Mouse (Mus musculus): ENCODE results near the gene Shisa5. TPM values are rescaled to one million over a fixed set of nuclear protein-coding genes. Genes with fewer than 3 reads are reported as not detected.

Shisa5 gene
- 100 to 1,000 TPM; 113 to 115 TPM for total RNA-seq (2021)
- long read RNA-seq, experiment 1, transcript Shisa5-203 (4 exons, 1,038 nt), result minor isoform, 31 of 152 reads
- long read RNA-seq, experiment 1, transcript Shisa5-202 (6 exons, 1,910 nt), result minor isoform, 34 of 152 reads
- long read RNA-seq, experiment 1, transcript Shisa5-201 (6 exons, 1,834 nt), result major isoform, 77 of 152 reads
- long read RNA-seq, experiment 1, partial matches to known transcripts, result 6 of 152 reads
- long read RNA-seq, experiment 1, other reads (novel, unspliced or antisense), result 2 of 152 reads
- long read RNA-seq, experiment 2, transcript Shisa5-202 (6 exons, 1,910 nt), result minor isoform, 25 of 107 reads
- long read RNA-seq, experiment 2, transcript Shisa5-201 (6 exons, 1,834 nt), result major isoform, 46 of 107 reads
- long read RNA-seq, experiment 2, transcript Shisa5-203 (4 exons, 1,038 nt), result minor isoform, 8 of 107 reads
- long read RNA-seq, experiment 2, partial matches to known transcripts, result 16 of 107 reads
- long read RNA-seq, experiment 2, other reads (novel, unspliced or antisense), result 11 of 107 reads

DNA sequence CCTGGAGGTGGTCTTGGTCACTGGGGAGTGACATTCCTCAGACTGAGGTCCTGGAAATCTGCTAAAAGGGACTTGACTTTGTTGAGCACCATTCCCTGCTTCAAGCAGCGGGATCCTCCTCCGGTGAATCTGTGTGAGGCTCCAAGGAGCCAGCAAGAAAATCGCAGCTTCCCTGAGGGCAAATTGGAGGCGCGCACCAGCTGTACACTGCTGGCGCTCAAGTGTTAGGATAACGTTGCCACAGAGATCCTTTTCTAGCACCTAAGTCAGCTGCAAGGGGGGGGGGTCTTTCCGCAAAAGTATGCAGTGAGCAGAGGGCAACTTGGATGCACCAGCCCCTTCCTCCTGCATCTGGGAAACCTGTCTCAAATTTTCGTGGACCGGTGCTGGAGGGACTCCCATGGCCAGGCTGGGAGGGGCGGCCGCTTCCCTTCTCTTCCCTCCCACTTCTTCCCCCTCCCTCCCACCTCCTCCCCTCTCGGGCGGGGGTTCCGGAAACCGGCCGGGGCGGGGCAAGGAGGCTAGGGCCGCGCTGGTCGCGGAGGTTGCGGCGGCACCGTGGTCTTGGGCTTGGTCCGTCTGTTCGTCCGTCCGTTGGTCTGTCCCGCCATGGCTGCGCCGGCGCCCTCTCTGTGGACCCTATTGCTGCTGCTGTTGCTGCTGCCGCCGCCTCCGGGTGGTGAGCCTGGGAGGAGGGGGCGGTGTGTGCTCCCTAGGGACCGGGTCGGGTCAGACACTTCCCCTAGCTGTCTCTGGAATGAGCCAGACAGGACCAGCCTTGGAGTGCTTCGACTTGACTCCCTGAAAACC, at the start of gene Shisa5:
TSS of gene Shisa5 (plus strand) at position 480 of the 810 bp plus-strand sequence.
- DNase-seq (ENCODE audit: low spot score in 2 of 2), result peak; percentile 63 to 76

- no peak for DNase-seq (ENCODE audit: low spot score in 2 of 2)
These were observed 48.4 kb upstream of the Shisa5 start for GRCm38 (mm10) chr9:108989802-108990461.

DNA sequence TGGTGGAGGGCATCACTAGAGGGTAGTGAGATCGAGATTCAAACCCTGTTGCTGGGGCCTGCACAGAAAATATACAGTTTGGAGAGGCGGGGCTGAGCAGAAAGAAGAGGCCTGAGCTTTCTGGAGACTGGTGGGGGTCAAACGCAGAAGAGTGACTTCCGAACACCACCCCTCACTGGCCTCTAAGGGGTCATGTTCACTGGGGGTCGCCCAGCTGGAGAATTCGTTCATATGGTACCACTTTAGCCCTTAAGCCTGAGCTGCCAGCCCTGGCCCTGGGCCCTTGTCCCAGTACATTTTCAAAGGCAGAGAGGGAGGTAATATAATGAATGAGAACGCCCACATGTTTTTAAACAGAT, 47.9 kb upstream of the Shisa5 start:
- no peak for DNase-seq (ENCODE audit: low spot score in 2 of 2)

DNA sequence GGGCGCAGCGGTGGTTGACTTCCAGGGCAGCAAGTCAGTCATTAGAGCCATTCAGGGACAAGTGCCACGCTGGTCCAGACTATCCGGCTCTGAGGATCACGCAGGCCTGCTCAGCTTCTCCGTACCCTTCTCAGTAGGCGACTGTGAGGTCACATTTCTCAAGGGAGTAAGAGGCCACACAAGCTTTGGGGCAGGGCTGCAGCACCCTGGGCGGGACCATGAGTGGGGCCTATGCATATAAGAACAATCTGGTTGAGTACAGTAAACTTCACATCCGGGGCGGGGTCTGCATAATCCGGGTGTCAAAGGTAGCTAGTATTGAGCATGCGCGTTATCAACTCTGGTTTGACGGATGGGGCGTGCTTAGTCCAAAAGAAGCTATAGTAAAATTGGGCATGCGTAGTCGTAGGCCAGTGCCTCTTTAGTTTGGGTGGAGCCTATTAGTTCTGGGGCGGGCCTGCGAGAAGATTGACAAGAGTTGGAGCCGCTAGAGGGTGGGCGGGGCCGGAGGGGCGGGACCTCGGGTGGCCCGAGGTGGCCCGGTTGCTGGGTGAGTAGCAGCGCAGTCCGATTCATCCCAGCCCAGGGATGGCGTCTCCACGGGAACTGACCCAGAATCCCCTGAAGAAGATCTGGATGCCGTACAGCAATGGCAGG, 46.8 kb upstream of the Shisa5 start, which contains the start of gene Pfkfb4:
TSS of gene Pfkfb4 (plus strand) at position 351 of the 657 bp plus-strand sequence.
- DNase-seq (ENCODE audit: low spot score in 2 of 2), result peak; percentile 76 to 91

- no peak for DNase-seq (ENCODE audit: low spot score in 2 of 2)
These were observed 46.3 kb upstream of the Shisa5 start for GRCm38 (mm10) chr9:108992085-108992469.

DNA sequence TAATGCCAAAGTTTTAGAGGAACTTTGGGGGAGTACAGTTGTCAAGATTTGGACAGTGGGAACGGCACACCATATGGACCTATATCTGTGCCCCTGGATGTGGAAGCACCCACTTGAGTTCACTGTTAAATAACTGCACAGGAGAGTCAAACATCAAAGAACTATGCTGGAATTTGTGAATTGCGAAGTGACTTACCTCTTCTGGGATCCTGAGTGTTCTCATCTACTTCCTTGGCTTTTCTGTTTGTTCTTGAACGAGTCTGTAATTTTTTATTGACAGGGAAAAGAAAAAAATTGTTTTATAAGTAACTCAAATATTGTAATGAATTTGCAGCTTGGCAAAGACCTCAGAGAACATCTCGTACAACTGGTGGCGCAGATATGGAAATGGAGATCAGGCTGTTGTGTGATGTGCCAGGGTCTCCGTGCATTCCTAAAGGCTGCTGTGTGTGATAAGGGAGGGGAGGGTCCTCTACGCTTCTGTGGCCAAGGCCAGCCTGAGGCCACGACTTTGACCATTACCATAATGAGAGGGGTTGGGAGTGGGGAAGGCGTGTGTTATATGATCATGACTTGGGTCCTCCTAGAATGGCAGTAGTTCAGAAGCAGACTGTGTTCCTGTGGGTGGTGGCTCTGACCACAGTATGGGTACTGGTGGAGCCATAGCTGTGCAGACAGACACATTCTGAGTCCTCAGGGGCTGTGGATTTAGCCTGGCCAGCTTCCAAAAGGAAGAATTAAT, 45.6 kb upstream of the Shisa5 start:
- no peak for DNase-seq (ENCODE audit: low spot score in 2 of 2)

- no peak for DNase-seq (ENCODE audit: low spot score in 2 of 2)
These were observed 42.0 kb upstream of the Shisa5 start for GRCm38 (mm10) chr9:108996411-108996810.

- DNase-seq (ENCODE audit: low spot score in 2 of 2), result no peak
These were observed 39.8 kb upstream of the Shisa5 start for GRCm38 (mm10) chr9:108998287-108999166.

DNA sequence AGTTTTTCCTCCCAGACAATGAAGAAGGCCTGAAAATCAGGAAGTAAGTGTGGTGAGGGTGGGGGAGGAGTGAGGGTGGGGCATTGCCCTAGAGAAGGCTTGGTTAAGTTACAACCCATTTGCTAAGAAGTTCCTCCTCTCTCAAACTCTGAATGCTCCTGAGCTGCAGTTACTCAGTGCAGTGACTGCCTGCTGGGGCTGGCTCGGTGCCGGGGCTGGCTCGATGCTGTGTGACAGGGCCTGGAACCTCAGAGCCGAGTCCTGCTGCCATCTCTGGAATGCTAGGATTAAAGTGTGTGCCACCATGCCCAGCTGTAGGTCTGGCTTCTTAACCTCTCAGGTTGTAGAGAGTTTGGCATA, 39.2 kb upstream of the Shisa5 start:
- no peak for DNase-seq (ENCODE audit: low spot score in 2 of 2)

- no peak for DNase-seq (ENCODE audit: low spot score in 2 of 2)
These were observed 37.6 kb upstream of the Shisa5 start for GRCm38 (mm10) chr9:109000726-109001125.

DNA sequence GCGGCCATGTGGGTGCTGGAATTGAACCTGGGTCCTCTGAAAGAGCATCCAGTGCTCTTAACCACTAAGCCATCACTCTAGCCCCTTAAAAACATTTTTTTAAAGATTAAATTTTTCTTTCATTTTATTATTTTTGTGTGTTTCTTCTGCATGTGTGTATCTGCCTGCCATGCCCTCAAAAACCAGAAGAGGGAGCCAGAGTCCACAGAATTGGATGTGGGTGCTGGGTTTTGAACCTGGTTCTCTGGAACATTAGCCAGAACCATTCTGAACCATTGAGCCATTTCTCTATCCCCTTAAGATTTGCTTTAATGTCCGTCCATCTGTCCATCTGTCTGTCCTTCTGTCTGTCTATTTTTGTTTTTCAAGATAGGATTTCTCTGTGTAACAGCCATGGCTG, 35.2 kb upstream of the Shisa5 start:
- DNase-seq (ENCODE audit: low spot score in 2 of 2), result no peak

GRCm38 (mm10) chr9:109007025-109007780, 31.2 kb upstream of the Shisa5 start:
- no peak for DNase-seq (ENCODE audit: low spot score in 2 of 2)

DNA sequence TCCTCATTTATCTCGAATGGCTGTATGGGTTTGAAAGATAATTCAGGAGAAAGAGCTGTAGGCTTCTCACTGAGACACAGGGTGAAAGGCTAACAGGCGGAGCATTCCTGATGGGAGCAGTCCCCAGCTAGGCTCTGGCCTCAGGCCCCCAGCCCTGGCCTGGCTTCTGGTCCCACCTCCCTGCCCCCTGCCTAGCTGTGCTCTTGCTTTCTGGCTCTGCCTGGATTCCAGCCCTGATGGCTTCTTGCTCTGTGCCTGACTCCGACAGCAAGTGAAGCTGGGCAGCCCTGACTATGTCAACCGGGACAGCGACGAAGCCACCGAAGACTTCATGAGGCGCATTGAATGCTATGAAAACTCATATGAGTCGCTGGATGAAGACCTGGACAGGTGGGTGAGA, 30.3 kb upstream of the Shisa5 start:
- DNase-seq (ENCODE audit: low spot score in 2 of 2), result no peak

GRCm38 (mm10) chr9:109008994-109009635, 29.2 kb upstream of the Shisa5 start:
- DNase-seq (ENCODE audit: low spot score in 2 of 2), result no peak

DNA sequence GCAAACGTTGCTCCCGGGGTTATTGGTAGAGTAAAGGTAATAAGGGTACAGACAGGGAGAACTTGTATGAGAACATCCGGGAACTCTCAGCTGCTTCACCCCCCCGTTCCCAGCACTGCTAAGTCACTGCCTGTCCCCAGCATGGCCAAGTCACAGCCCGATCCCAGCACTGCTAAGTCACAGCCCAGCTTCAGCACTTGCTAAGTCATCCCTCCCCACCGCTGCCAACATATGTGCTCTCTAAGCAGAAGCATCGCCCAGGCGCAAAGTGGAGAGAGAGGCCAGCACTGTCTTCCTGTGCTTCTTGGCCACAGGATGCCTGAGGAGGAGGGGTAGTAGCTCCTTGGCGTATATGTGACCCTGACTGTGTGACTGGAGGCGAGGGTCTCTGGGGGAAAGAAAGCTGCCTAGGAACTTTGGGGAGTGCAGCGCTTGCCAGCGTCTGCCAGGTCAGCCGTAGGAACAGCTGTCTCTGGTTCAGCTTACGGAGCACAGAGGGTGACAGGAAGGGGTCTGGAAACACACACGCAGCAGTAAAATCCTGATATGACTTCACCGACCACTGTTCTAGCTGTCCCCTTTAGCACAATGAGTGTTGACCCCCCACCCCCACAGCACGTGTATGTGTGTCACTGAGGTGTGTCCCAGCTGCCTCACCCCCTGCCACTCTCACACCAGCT, 28.6 kb upstream of the Shisa5 start:
- DNase-seq (ENCODE audit: low spot score in 2 of 2), result no peak

- DNase-seq (ENCODE audit: low spot score in 2 of 2), result no peak
These were observed 28.1 kb upstream of the Shisa5 start for GRCm38 (mm10) chr9:109010316-109010690.

GRCm38 (mm10) chr9:109015397-109015796, 23.0 kb upstream of the Shisa5 start:
- no peak for DNase-seq (ENCODE audit: low spot score in 2 of 2)
